Comparison of ENCODE assay signal across 8 mouse cellular contexts in genomic region chr7:3674507-3675227, GRCm38 (mm10). TPM values are rescaled to one million over a fixed set of nuclear protein-coding genes. Genes with fewer than 3 reads are reported as not detected.
DNase-seq lines count a peak whose midpoint lies in the region; ATAC-seq and TF ChIP-seq lines count a peak whose summit lies in the region.

No protein-coding gene starts in this region.

- 74% methylated on average over 10 of the region's 10 CpGs for WGBS in forebrain, embryonic 16.5 days
- WGBS in lung, adult 2 months, result 68% methylated on average over 10 of the region's 10 CpGs

- H3K9me3 ChIP-seq in forebrain, embryonic 16.5 days (ENCODE audit: control insufficient read depth, low read length), result no peaks in the 10 kb centered on the region

- no peak overlapping the region for H3K27ac ChIP-seq in forebrain, embryonic 16.5 days (ENCODE audit: low read length)
- no peak overlapping the region for H3K27ac ChIP-seq in layer of hippocampus, adult 2 months

- H3K9ac ChIP-seq in forebrain, embryonic 16.5 days (replicated peaks; ENCODE audit: low read depth, low read length), result no peak overlapping the region

- no peak overlapping the region for H3K4me3 ChIP-seq in forebrain, embryonic 16.5 days (replicated peaks; ENCODE audit: low read length)
- H3K4me3 ChIP-seq in layer of hippocampus, adult 2 months, result no peak overlapping the region
- H3K4me3 ChIP-seq in lung, adult 2 months (replicated peaks; ENCODE audit: extremely low read depth, low read depth, low read length), result no peak overlapping the region

- no peaks in the 10 kb centered on the region for H3K27me3 ChIP-seq in forebrain, embryonic 16.5 days (replicated peaks; ENCODE audit: control insufficient read depth, insufficient read depth, low read length)

- TF ChIP-seq POLR2A in lung, adult 2 months (IDR thresholded peaks at IDR 0.05; ENCODE audit: borderline replicate concordance, extremely low read depth, low read depth, low read length), result no peak

- no peaks in the 10 kb centered on the region for H3K4me1 ChIP-seq in forebrain, embryonic 16.5 days (replicated peaks; ENCODE audit: control insufficient read depth, insufficient read depth, low read length)
- no peaks in the 10 kb centered on the region for H3K4me1 ChIP-seq in lung, adult 2 months (ENCODE audit: control insufficient read depth, insufficient read depth, low read length)

- peak; percentile 89 for DNase-seq in ES-CJ7 (ENCODE audit: low read depth, low spot score)
- DNase-seq in cerebellum, adult 11-12 months, result peak; percentile 76
- DNase-seq in layer of hippocampus, adult 2 months (ENCODE audit: low spot score in 2 of 2), result peak; percentile 79 to 90
- peak; percentile 76 for DNase-seq in lung, adult 2 months
- DNase-seq in testis, postnatal 14 days (ENCODE audit: low spot score), result peak; percentile 65

- no peaks in the 10 kb centered on the region; the same call in 1 of the 2 replicates for H3K36me3 ChIP-seq in forebrain, embryonic 16.5 days (ENCODE audit: control insufficient read depth, insufficient read depth)

- peak; percentile 99 for TF ChIP-seq CTCF in layer of hippocampus, adult 2 months (conservative IDR thresholded peaks at IDR 0.05)
- TF ChIP-seq CTCF in lung, adult 2 months (IDR thresholded peaks at IDR 0.05; ENCODE audit: insufficient read depth, low read length), result peak; percentile 99

- peak; percentile 91 for ATAC-seq in forebrain, embryonic 16.5 days
- peak; percentile 96 for ATAC-seq in hematopoietic stem cell, adult 5-6 weeks (replicated peaks in 1 of 2; ENCODE audit: insufficient read depth in 1 of 2, low FRiP score in 2 of 2, low TSS enrichment in 1 of 2, low read depth in 1 of 2, poor library complexity in 2 of 2, severe bottlenecking in 2 of 2)
- peak; percentile 90 for ATAC-seq in neutrophil, adult 5-6 weeks (ENCODE audit: extremely low read depth, insufficient number of reproducible peaks, low FRiP score, poor library complexity, severe bottlenecking)

- H3K4me2 ChIP-seq in forebrain, embryonic 16.5 days (ENCODE audit: low read length), result no peak overlapping the region

RNA-seq across cellular contexts. Expression of gene Tmc4, which starts 2.7 kb away (rescaled TPM):
- 2.5 and 3.3 TPM in 2 replicates for polyA plus RNA-seq in forebrain, embryonic 16.5 days (2015; fragmentation: Nextera tagmentation; extraction: Ambion mirVana)
- 6.4 and 6.7 TPM in 2 replicates for total RNA-seq in hematopoietic stem cell, adult 5-6 weeks (2017)
- total RNA-seq in layer of hippocampus, adult 2 months (2021), result 1 to 10 TPM; 4.3 to 9.7 TPM
- polyA plus RNA-seq in lung, adult 2 months (2012; rRNA removed), result 79.8 and 83.7 TPM in 2 replicates
- 51.9 and 60.2 TPM in 2 replicates for total RNA-seq in neutrophil, adult 5-6 weeks (2017)

RNA-seq across cellular contexts. Expression of gene Leng1, which starts 9.0 kb away (rescaled TPM):
- 15.5 and 16.5 TPM in 2 replicates for polyA plus RNA-seq in forebrain, embryonic 16.5 days (2015; fragmentation: Nextera tagmentation; extraction: Ambion mirVana)
- 11.1 and 15.4 TPM in 2 replicates for total RNA-seq in hematopoietic stem cell, adult 5-6 weeks (2017)
- total RNA-seq in layer of hippocampus, adult 2 months (2021), result 1 to 10 TPM; 5.3 to 5.6 TPM
- 3.0 and 3.8 TPM in 2 replicates for polyA plus RNA-seq in lung, adult 2 months (2012; rRNA removed)
- total RNA-seq in neutrophil, adult 5-6 weeks (2017), result 11.9 and 12.8 TPM in 2 replicates

RNA-seq across cellular contexts. Expression of gene Tsen34, which starts 18.0 kb away (rescaled TPM):
- polyA plus RNA-seq in forebrain, embryonic 16.5 days (2015; fragmentation: Nextera tagmentation; extraction: Ambion mirVana), result 240 and 241 TPM in 2 replicates
- total RNA-seq in hematopoietic stem cell, adult 5-6 weeks (2017), result 29.4 and 41.6 TPM in 2 replicates
- 10 to 100 TPM; 80.2 to 84.8 TPM for total RNA-seq in layer of hippocampus, adult 2 months (2021)
- polyA plus RNA-seq in lung, adult 2 months (2012; rRNA removed), result 100.0 and 102 TPM in 2 replicates
- total RNA-seq in neutrophil, adult 5-6 weeks (2017), result 26.4 and 26.5 TPM in 2 replicates

RNA-seq across cellular contexts. Expression of gene Mboat7, which starts 18.7 kb away (rescaled TPM):
- 60.6 and 86.3 TPM in 2 replicates for polyA plus RNA-seq in forebrain, embryonic 16.5 days (2015; fragmentation: Nextera tagmentation; extraction: Ambion mirVana)
- total RNA-seq in hematopoietic stem cell, adult 5-6 weeks (2017), result 25.3 and 28.2 TPM in 2 replicates
- total RNA-seq in layer of hippocampus, adult 2 months (2021), result 100 to 1,000 TPM; 160 to 170 TPM
- polyA plus RNA-seq in lung, adult 2 months (2012; rRNA removed), result 59.9 and 60.1 TPM in 2 replicates
- 87.5 and 100 TPM in 2 replicates for total RNA-seq in neutrophil, adult 5-6 weeks (2017)

RNA-seq across cellular contexts. Expression of gene Rps9, which starts 29.1 kb away (rescaled TPM):
- 852 and 923 TPM in 2 replicates for polyA plus RNA-seq in forebrain, embryonic 16.5 days (2015; fragmentation: Nextera tagmentation; extraction: Ambion mirVana)
- 1,808 and 2,399 TPM in 2 replicates for total RNA-seq in hematopoietic stem cell, adult 5-6 weeks (2017)
- total RNA-seq in layer of hippocampus, adult 2 months (2021), result 100 to 1,000 TPM; 387 to 404 TPM
- polyA plus RNA-seq in lung, adult 2 months (2012; rRNA removed), result 1,077 and 1,126 TPM in 2 replicates
- 1,508 and 1,604 TPM in 2 replicates for total RNA-seq in neutrophil, adult 5-6 weeks (2017)
